Mouse (Mus musculus): Measurements from ENCODE around the gene Layn. TPM values are rescaled to one million over a fixed set of nuclear protein-coding genes. Genes with fewer than 3 reads are reported as not detected.

Layn gene
- polyA plus RNA-seq (2014; fragmentation: Illumina TruSeq; extraction: RNeasy Lipid Tissue Mini Kit (QIAGEN cat#74804); ENCODE audit: low read depth, low replicate concordance), result 6.4 TPM

GRCm38 (mm10) chr9:51076979-51077315, at the start of gene Layn:
Gene Layn, minus strand, starts transcription at chr9:51077094.

GRCm38 (mm10) chr9:51101756-51102425, 25.0 kb upstream of the Layn start, which contains the start of gene 4833427G06Rik:
Gene 4833427G06Rik, minus strand, starts transcription at chr9:51102078.

GRCm38 (mm10) chr9:51060601-51061000, 16.3 kb downstream of the Layn start, which contains the start of gene Btg4:
Gene Btg4, plus strand, starts transcription at chr9:51060901.

GRCm38 (mm10) chr9:51008841-51009655, 67.8 kb downstream of the Layn start, which contains the start of gene Sik2:
Gene Sik2, minus strand, starts transcription at chr9:51009073.

Other genes with a start within 250 kb of the Layn start
- 71.4 TPM for gene Ppp2r1b, start 231.8 kb downstream of the Layn start, polyA plus RNA-seq (2014; fragmentation: Illumina TruSeq; extraction: RNeasy Lipid Tissue Mini Kit (QIAGEN cat#74804); ENCODE audit: low read depth, low replicate concordance)
- gene Sik2, start 68.0 kb downstream of the Layn start, polyA plus RNA-seq (2014; fragmentation: Illumina TruSeq; extraction: RNeasy Lipid Tissue Mini Kit (QIAGEN cat#74804); ENCODE audit: low read depth, low replicate concordance), result 91.3 TPM
- gene Btg4, start 16.2 kb downstream of the Layn start, polyA plus RNA-seq (2014; fragmentation: Illumina TruSeq; extraction: RNeasy Lipid Tissue Mini Kit (QIAGEN cat#74804); ENCODE audit: low read depth, low replicate concordance), result 0.65 TPM
- gene 4833427G06Rik, start 25.0 kb upstream of the Layn start, polyA plus RNA-seq (2014; fragmentation: Illumina TruSeq; extraction: RNeasy Lipid Tissue Mini Kit (QIAGEN cat#74804); ENCODE audit: low read depth, low replicate concordance), result 2.9 TPM
- gene Gm32742, start 88.4 kb upstream of the Layn start, polyA plus RNA-seq (2014; fragmentation: Illumina TruSeq; extraction: RNeasy Lipid Tissue Mini Kit (QIAGEN cat#74804); ENCODE audit: low read depth, low replicate concordance), result 0.29 TPM
- 1.0 TPM for gene Pou2af1, start 136.6 kb upstream of the Layn start, polyA plus RNA-seq (2014; fragmentation: Illumina TruSeq; extraction: RNeasy Lipid Tissue Mini Kit (QIAGEN cat#74804); ENCODE audit: low read depth, low replicate concordance)
- gene Colca2, start 201.5 kb upstream of the Layn start, polyA plus RNA-seq (2014; fragmentation: Illumina TruSeq; extraction: RNeasy Lipid Tissue Mini Kit (QIAGEN cat#74804); ENCODE audit: low read depth, low replicate concordance), result 13.8 TPM

Data from adipose tissue, adult 10 weeks (tissue).